Mouse (Mus musculus) midbrain, embryonic 15.5 days (tissue): Measurements from ENCODE around the gene Ncapd3. TPM values are rescaled to one million over a fixed set of nuclear protein-coding genes. Genes with fewer than 3 reads are reported as not detected.

Source experiments
- ATAC-seq: fragments of 200-750 bp; cut with Nextera tagmentation; replicated peaks from 2 replicates; pipeline ENCODE4 v1.8.0; 2017; ENCODE audit warnings: moderate TSS enrichment
- H3K27ac ChIP-seq: fragments of 300-500 bp; sonication (generic); 2 replicates; pipeline ENCODE4 v1.5.1; 2015; ENCODE audit warnings: mild to moderate bottlenecking, inconsistent platforms
- H3K27me3 ChIP-seq: fragments of 300-500 bp; sonication (generic); replicated peaks from 2 replicates; pipeline ENCODE4 v1.6.1; 2015; ENCODE audit warnings: inconsistent platforms
- H3K36me3 ChIP-seq: fragments of 300-500 bp; sonication (generic); replicated peaks from 2 replicates; pipeline ENCODE4 v1.6.1; 2015; ENCODE audit warnings: inconsistent platforms
- H3K4me1 ChIP-seq: fragments of 300-500 bp; sonication (generic); 2 replicates; pipeline ENCODE4 v1.6.1; 2015; ENCODE audit warnings: inconsistent platforms
- H3K4me2 ChIP-seq: fragments of 300-500 bp; sonication (generic); 2 replicates; pipeline ENCODE4 v1.6.1; 2015; ENCODE audit warnings: inconsistent platforms, mild to moderate bottlenecking, moderate library complexity
- H3K4me3 ChIP-seq: fragments of 300-500 bp; sonication (generic); 2 replicates; pipeline ENCODE4 v1.5.1; 2015; ENCODE audit warnings: mild to moderate bottlenecking, inconsistent platforms
- H3K9ac ChIP-seq: fragments of 300-500 bp; sonication (generic); 2 replicates; pipeline ENCODE4 v1.6.1; 2015; ENCODE audit warnings: mild to moderate bottlenecking, inconsistent platforms
- H3K9me3 ChIP-seq: fragments of 300-500 bp; sonication (generic); 2 replicates; pipeline ENCODE4 v1.6.1; 2016; ENCODE audit warnings: inconsistent platforms
- WGBS: fragments of 180-500 bp; shearing (Covaris S2); methylation state at CpG from one replicate; pipeline ENCODE4 v1.1.7; 2015; ENCODE audit warnings: mixed read lengths; 5-methylcytosine and 5-hydroxymethylcytosine counted together
- polyA plus RNA-seq: library from polyadenylated mRNA; unstranded; fragments of >200 nt; fragmentation: Nextera tagmentation; extraction: Ambion mirVana; gene quantifications from 2 replicates; pipeline ENCODE4 v1.2.1, GENCODE M21; 2015

The Ncapd3 gene
- polyA plus RNA-seq, 1 experiment from 2014 or later, result 15.1 TPM

DNA sequence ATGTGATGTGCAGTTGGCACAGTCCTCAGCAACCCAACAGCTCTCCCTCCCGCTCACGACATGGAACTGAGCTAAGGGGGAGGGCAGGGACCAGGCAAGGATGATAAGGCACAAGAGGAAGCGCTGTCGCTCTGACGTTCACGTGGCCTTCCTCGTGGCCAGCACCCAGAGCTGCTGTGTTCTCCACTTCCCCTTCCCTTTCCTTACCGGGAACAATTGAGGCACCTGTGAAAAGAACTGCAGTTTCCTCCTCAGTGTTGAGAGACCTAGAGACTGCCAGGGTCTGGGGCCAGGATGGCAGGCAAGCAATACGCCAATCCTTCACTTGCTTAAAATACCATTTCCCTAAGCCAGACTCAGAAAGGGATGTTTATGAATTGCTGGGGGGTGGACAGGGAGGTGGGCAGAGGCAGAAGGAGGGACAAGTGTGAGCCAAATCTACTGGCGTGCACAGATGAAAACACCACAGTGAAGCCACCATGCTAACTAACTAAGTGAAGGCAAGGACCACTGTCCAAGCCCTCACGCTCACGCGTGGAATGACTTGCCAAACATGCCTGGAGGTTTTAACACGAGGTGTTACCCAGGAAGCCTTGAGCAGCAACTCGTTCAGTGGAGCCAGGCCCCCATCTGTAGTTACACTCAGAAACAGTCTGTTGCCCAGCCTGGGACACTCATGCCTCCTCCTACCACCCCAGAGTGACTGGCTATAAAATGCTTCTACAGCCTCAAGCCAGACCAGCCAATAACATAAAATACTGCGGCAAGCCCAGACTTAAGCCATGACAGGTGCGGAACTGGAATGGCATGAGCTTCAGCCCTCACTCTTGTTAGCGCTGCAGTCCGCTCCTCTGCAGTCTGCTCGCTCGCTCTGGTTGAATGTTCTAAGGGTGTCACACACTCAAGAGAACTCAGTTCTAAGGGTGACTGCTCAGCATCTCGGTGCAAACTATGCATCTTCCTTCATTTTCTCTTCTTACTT, 79.8 kb downstream of the Ncapd3 start:
- H3K4me1 ChIP-seq, result 0 out of 2 replicates have a peak, but pooled peaks cover 9% of the 10 kb centered on the region
- ATAC-seq, result no peak
- H3K36me3 ChIP-seq, result peaks cover 5% of the 10 kb centered on the region; the same call in 1 of the 2 replicates
- no peaks in the 10 kb centered on the region for H3K9me3 ChIP-seq
- WGBS, result 75% methylated on average over 22 of the region's 22 CpGs
- H3K27me3 ChIP-seq, result no peaks in the 10 kb centered on the region
- H3K9ac ChIP-seq, result no peak overlapping the region
- no peak overlapping the region for H3K4me3 ChIP-seq
- H3K4me2 ChIP-seq, result no peak overlapping the region
- no peak overlapping the region for H3K27ac ChIP-seq

DNA sequence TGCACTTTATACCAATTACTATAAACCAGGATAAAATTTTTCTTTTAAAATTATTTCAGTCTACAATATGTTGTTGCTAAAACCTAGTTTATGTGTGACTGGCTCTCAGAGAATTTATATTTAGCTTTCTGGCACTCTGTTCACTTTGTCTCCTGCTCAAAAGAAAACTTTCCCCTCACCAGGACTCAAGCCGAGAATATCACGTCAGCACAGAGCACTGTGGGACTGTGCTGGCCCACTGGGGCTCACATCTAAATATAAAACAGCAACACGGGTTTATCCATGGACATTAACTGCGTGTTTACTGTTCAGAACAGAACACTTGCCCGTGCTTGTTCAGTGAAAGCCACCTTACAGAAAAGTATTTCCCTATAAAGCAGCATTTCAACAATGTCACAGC, 80.7 kb downstream of the Ncapd3 start:
- 0 out of 2 replicates have a peak, but pooled peaks cover 9% of the 10 kb centered on the region for H3K4me1 ChIP-seq
- no peak for ATAC-seq
- 62% methylated on average over 5 of the region's 5 CpGs for WGBS

DNA sequence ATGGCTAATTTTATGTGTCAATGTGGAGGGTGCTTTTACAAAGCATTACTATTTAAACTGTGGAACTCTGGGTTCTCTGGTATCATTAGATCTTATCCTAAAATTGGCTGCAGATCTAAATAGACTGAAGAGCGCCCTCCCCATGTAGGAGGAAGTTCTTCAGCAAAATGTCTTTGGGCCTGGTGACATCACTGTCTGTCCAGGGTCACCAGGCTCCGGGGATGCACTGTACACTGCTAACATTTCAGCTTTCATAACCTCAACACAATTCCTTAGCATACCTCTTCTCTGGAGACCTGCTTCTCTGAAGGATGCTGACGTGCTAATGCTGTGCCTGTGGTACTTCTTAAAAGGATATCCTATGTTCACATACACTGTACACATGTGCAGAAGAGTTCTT, 81.8 kb downstream of the Ncapd3 start:
- 93% methylated on average over 3 of the region's 3 CpGs for WGBS
- H3K4me2 ChIP-seq, result no peak overlapping the region
- no peak for ATAC-seq
- 0 out of 2 replicates have a peak, but pooled peaks cover 9% of the 10 kb centered on the region for H3K4me1 ChIP-seq
- no peaks in the 10 kb centered on the region for H3K36me3 ChIP-seq
- no peak overlapping the region for H3K9ac ChIP-seq
- H3K27me3 ChIP-seq, result no peaks in the 10 kb centered on the region
- H3K9me3 ChIP-seq, result no peaks in the 10 kb centered on the region
- no peak overlapping the region for H3K27ac ChIP-seq
- no peak overlapping the region for H3K4me3 ChIP-seq

More for the DNA sequence above, 80.7 kb downstream of the Ncapd3 start:
- H3K4me3 ChIP-seq, result no peak overlapping the region
- H3K36me3 ChIP-seq, result no peaks in the 10 kb centered on the region
- H3K9ac ChIP-seq, result no peak overlapping the region
- H3K27ac ChIP-seq, result no peak overlapping the region
- no peaks in the 10 kb centered on the region for H3K9me3 ChIP-seq
- no peak overlapping the region for H3K4me2 ChIP-seq
- H3K27me3 ChIP-seq, result no peaks in the 10 kb centered on the region

DNA sequence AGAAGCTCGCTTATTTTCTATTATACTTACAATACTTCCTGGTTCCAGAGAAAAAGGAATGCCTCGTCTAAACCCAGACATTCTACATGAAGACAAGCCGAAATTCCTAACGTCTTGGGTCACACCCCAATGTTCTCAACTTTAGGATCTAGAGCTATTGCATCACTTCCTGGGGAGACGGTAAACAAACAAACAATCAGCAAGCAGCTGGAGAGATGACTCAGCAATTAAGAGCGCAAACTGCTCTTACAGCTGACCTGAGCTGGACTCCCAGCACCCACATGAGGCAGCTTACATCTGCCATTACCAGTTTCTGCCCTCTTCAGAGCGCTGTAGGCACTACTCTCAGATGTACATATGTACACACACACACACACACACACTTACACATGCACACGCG, 91.3 kb downstream of the Ncapd3 start:
- no peak overlapping the region for H3K4me3 ChIP-seq

DNA sequence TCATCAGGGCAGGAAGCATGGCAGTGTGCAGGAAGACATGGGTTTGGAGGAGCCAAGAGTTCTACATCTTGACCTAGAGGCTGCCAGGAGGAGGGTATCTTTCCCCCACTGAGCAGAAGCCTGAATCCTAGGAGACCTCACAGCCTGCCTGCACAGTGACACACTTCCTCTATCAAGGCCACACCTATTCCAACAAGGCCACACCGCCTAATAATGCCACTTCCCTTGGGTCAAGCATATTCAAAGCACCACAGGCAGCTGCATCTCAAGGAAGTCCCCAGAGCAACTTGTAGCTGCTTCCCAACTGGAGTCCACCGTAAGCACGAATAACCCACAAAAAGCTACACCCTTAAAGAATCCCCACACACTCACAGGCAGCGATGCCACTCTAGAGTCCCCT, 92.1 kb downstream of the Ncapd3 start:
- 85% methylated on average over 4 of the region's 4 CpGs for WGBS
- no peak for ATAC-seq
- Histone ChIP-seq H3K4me3 (no peak overlapping the region), H3K27ac (no peak overlapping the region), H3K4me2 (no peak overlapping the region), H3K27me3 (no peaks in the 10 kb centered on the region), H3K9me3 (no peaks in the 10 kb centered on the region), H3K9ac (no peak overlapping the region), H3K36me3 (no peaks in the 10 kb centered on the region), H3K4me1 (peaks cover 20% of the 10 kb centered on the region)

More for the DNA sequence above, 91.3 kb downstream of the Ncapd3 start:
- no peak overlapping the region for H3K27ac ChIP-seq
- no peak for ATAC-seq
- peaks cover 20% of the 10 kb centered on the region for H3K4me1 ChIP-seq
- no peaks in the 10 kb centered on the region for H3K27me3 ChIP-seq
- no peak overlapping the region for H3K4me2 ChIP-seq
- 91% methylated on average over 9 of the region's 9 CpGs for WGBS
- H3K36me3 ChIP-seq, result no peaks in the 10 kb centered on the region
- H3K9ac ChIP-seq, result no peak overlapping the region
- H3K9me3 ChIP-seq, result no peaks in the 10 kb centered on the region

DNA sequence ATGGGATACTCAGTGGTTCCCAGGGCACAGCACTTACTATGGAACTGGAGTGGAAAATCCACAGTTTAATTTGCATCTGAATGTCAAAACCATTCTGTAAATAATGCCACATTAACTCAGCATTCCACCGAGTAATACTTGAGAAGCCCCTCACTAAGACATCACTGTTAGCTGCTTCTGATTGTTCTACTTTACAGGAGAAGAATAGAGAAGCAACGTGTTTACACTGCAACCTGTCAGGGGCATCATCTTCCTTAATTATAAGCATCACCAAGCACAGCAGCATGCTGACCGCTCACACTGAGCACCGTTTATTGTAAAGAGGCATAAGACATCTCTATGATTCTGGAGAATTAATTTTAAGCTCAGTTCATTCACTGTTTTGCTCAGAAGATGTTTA, 93.0 kb downstream of the Ncapd3 start:
- no peak overlapping the region for H3K9ac ChIP-seq
- no peaks in the 10 kb centered on the region for H3K9me3 ChIP-seq
- 0 out of 2 replicates have a peak overlapping the region, but pooled peaks have one; percentile 11 for H3K4me2 ChIP-seq
- H3K36me3 ChIP-seq, result no peaks in the 10 kb centered on the region
- no peak overlapping the region for H3K4me3 ChIP-seq
- 31% methylated on average over 4 of the region's 4 CpGs for WGBS
- peak; percentile 66 for ATAC-seq
- H3K27me3 ChIP-seq, result no peaks in the 10 kb centered on the region
- peaks cover 20% of the 10 kb centered on the region for H3K4me1 ChIP-seq
- H3K27ac ChIP-seq, result peak overlapping the region; percentile 40; the same call in 1 of the 2 replicates

DNA sequence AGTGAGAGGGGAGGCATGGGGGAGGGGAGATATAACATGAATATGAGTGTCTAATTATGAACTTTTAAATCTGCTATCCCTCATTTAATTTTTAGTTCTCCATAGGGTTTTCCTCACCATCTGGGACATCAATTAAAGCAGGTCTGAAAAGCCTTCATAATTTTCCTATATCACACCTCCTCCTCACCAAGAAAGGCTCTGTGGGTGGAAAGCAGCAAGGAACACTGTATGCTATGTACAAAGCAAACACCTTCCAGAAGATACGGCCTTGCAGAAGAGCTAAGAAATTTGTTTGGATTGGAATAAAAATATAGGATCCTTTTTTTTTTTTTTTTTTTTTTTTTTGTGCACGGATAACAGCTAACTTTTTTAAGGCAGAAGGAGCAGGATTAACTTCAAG, 94.0 kb downstream of the Ncapd3 start:
- WGBS, result 85% methylated on average over 2 of the region's 2 CpGs
- H3K36me3 ChIP-seq, result no peaks in the 10 kb centered on the region

DNA sequence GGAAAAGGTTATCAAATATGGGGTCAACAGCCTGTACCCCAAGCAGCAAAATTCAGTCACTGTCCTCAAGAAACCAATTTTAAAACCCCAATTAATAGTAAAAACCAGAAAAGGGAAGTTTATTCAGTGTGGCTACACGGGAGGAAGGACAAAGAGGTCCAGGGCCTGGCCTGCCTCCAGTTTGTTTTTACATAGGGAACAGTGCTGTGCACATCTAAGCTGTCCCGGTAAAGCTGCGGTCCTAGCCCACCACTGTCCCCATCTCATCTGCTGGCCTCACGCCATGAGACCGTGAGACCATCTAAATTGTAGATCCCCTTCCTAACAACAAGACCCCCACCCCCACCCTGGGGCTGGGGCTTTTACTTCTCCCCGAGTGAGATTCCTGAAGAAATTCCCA, 95.5 kb downstream of the Ncapd3 start:
- H3K9ac ChIP-seq, result no peak overlapping the region

More for the DNA sequence above, 94.0 kb downstream of the Ncapd3 start:
- H3K27ac ChIP-seq, result no peak overlapping the region
- no peak overlapping the region for H3K9ac ChIP-seq
- H3K4me1 ChIP-seq, result peaks cover 20% of the 10 kb centered on the region
- no peaks in the 10 kb centered on the region for H3K27me3 ChIP-seq
- no peak overlapping the region for H3K4me3 ChIP-seq
- ATAC-seq, result no peak
- H3K9me3 ChIP-seq, result no peaks in the 10 kb centered on the region
- H3K4me2 ChIP-seq, result no peak overlapping the region

DNA sequence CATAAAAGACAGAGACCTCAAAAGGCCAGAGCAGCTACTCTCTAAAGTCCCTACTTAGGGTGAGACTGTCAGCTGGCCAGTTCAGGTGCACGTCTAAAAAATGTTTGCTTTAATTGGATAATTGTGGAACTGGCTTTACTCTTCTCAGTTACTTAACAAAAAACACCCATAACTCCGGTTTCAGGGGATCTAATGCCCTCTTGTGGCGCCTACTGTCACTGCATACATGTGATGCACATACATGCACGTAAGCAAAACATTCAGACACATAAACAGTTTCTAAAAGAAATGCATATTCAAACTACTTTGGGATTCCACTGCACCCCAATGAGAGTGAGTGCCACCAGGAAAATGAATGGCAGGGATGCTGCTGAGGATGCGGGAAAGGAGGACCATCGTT, 96.6 kb downstream of the Ncapd3 start:
- no peaks in the 10 kb centered on the region for H3K9me3 ChIP-seq
- ATAC-seq, result no peak

More for the DNA sequence above, 95.5 kb downstream of the Ncapd3 start:
- H3K4me2 ChIP-seq, result no peak overlapping the region
- H3K4me3 ChIP-seq, result no peak overlapping the region
- H3K4me1 ChIP-seq, result peaks cover 20% of the 10 kb centered on the region
- ATAC-seq, result no peak
- H3K9me3 ChIP-seq, result no peaks in the 10 kb centered on the region
- H3K36me3 ChIP-seq, result no peaks in the 10 kb centered on the region
- WGBS, result 46% methylated on average over 6 of the region's 6 CpGs
- H3K27me3 ChIP-seq, result no peaks in the 10 kb centered on the region
- H3K27ac ChIP-seq, result no peak overlapping the region

DNA sequence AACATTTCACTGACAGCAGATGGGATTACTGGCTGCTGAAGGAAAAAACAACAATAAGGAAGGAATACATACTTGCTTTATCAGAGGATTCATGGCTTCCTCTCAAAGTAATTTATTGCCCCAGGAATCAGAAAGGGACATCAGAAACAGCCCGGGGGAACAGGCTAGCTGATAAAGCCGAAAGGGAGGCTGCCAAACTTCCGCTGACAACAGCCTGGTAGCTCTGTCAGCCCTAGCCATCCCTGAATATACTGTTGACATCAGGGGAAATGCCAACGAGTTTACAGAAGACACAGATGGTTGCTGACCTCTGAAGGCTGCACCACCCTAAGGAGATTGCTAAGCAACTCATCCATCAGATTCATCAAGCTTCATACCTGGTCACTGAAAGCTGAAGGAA, 98.7 kb downstream of the Ncapd3 start:
- no peak for ATAC-seq
- Histone ChIP-seq H3K4me2 (no peak overlapping the region), H3K36me3 (no peaks in the 10 kb centered on the region), H3K27ac (no peak overlapping the region), H3K27me3 (no peaks in the 10 kb centered on the region), H3K9ac (no peak overlapping the region), H3K4me3 (no peak overlapping the region), H3K4me1 (peaks cover 9% of the 10 kb centered on the region), H3K9me3 (no peaks in the 10 kb centered on the region)
- WGBS, result 85% methylated on average over 4 of the region's 4 CpGs

More for the DNA sequence above, 96.6 kb downstream of the Ncapd3 start:
- H3K9ac ChIP-seq, result no peak overlapping the region
- no peaks in the 10 kb centered on the region for H3K27me3 ChIP-seq
- no peak overlapping the region for H3K4me3 ChIP-seq
- peaks cover 20% of the 10 kb centered on the region for H3K4me1 ChIP-seq
- H3K36me3 ChIP-seq, result no peaks in the 10 kb centered on the region
- WGBS, result 95% methylated on average over 6 of the region's 6 CpGs
- no peak overlapping the region for H3K4me2 ChIP-seq
- H3K27ac ChIP-seq, result no peak overlapping the region

DNA sequence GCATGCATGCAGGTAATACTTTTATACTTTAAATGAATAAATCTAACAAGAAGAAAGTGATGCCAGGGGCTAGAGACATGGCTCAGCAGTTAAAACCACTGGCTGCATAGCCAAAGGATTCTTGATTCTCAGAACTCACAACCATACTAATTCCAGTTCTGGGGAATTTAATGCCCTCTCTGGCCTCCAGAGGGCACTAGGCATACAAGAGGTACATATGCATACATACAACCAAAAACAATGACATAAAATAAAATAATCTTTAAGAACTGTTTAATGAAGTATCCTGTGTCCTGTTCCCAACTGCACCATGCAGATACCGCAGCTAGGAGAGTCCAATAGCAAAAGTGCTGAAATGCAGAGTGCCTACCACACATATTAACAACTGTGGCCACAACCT, 104.4 kb downstream of the Ncapd3 start:
- no peaks in the 10 kb centered on the region for H3K36me3 ChIP-seq
- no peaks in the 10 kb centered on the region for H3K4me1 ChIP-seq
- 80% methylated on average over 1 of the region's 1 CpGs for WGBS
- no peak for ATAC-seq
- H3K4me2 ChIP-seq, result no peak overlapping the region
- no peaks in the 10 kb centered on the region for H3K9me3 ChIP-seq
- H3K27ac ChIP-seq, result no peak overlapping the region
- H3K4me3 ChIP-seq, result no peak overlapping the region
- H3K9ac ChIP-seq, result no peak overlapping the region
- H3K27me3 ChIP-seq, result no peaks in the 10 kb centered on the region

DNA sequence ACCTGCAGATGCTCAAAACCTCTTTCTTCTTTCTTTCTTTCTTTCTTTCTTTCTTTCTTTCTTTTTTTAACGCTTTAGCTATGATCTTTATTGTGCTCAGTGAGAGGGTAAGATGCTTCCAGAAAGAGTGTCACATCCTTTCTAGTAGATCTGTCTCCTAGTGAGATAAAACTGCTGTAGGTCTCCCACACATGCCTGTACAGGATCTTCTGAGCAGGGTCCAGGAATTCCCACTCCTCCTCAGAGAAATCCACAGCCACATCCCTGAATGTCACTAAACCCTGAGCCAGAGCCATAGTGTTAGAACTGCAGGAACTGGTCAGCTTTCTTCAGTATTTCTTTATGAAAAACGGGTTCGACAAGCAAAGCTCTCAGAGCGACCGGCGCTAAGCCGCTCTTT, 105.4 kb downstream of the Ncapd3 start:
- H3K9ac ChIP-seq, result no peak overlapping the region
- H3K36me3 ChIP-seq, result no peaks in the 10 kb centered on the region
- H3K27me3 ChIP-seq, result no peaks in the 10 kb centered on the region
- 94% methylated on average over 7 of the region's 7 CpGs for WGBS
- no peak overlapping the region for H3K27ac ChIP-seq
- no peak for ATAC-seq
- H3K4me2 ChIP-seq, result no peak overlapping the region
- no peaks in the 10 kb centered on the region for H3K9me3 ChIP-seq
- H3K4me1 ChIP-seq, result no peaks in the 10 kb centered on the region
- no peak overlapping the region for H3K4me3 ChIP-seq
